26 mouse cellular contexts compared by ENCODE assay signal in genomic region chr9:24513290-24514077, GRCm38 (mm10). TPM values are rescaled to one million over a fixed set of nuclear protein-coding genes. Genes with fewer than 3 reads are reported as not detected.
DNase-seq lines count a peak whose midpoint lies in the region; ATAC-seq lines count a peak whose summit lies in the region.
"Had no signal": no experiment of that assay in that cellular context is flagged by ENCODE, and none has a peak within 500 bp of the region (broad histone marks: within the 10 kb centered on the region; RNA-seq: fewer than 3 reads in every experiment).

No protein-coding gene starts in this region.

- no peak overlapping the region for H3K4me3 ChIP-seq in hindbrain, embryonic 14.5 days (replicated peaks; ENCODE audit: low read length)
- H3K4me3 ChIP-seq: embryonic facial prominence, embryonic 13.5 days; forebrain, embryonic 13.5 days; heart, embryonic 10.5 days; heart, embryonic 15.5 days; hindbrain, embryonic 12.5 days; liver, embryonic 12.5 days; megakaryocyte, embryonic 14.5 days; midbrain, embryonic 12.5 days had no signal

- no peaks in the 10 kb centered on the region for H3K4me1 ChIP-seq in hindbrain, embryonic 14.5 days (replicated peaks; ENCODE audit: control insufficient read depth, insufficient read depth, low read length)
- H3K4me1 ChIP-seq: embryonic facial prominence, embryonic 13.5 days; forebrain, embryonic 13.5 days; heart, embryonic 10.5 days; heart, embryonic 15.5 days; hindbrain, embryonic 12.5 days; liver, embryonic 12.5 days; midbrain, embryonic 12.5 days had no signal

- peak; percentile 80 for DNase-seq in heart, adult 11 months
- no peak for DNase-seq in heart, postnatal 4 days
- DNase-seq in adipocyte (ENCODE audit: low spot score): peak; percentile 36
- DNase-seq in adrenal gland, postnatal 36 days: peak; percentile 36 to 71
- DNase-seq in urinary bladder, postnatal 10 days (ENCODE audit: low spot score): no peak
- no peak for DNase-seq in hindbrain, embryonic 14.5 days (ENCODE audit: low spot score)
- DNase-seq: B cell, adult 2 months; cerebellum, adult 9-10 months; embryo, embryonic 11 days; gastrocnemius, postnatal 10 days; kidney, adult 9 months; kidney, postnatal 10 days; lung, adult 18-20 months; lung, postnatal 4 days; thymus, adult 2 months; thymus, postnatal 36 days had no signal

- H3K9ac ChIP-seq in hindbrain, embryonic 14.5 days: no peak overlapping the region
- H3K9ac ChIP-seq: embryonic facial prominence, embryonic 13.5 days; forebrain, embryonic 13.5 days; heart, embryonic 15.5 days; hindbrain, embryonic 12.5 days; liver, embryonic 12.5 days; midbrain, embryonic 12.5 days had no signal

- no peak for ATAC-seq in hindbrain, embryonic 14.5 days (ENCODE audit: low FRiP score)
- ATAC-seq: forebrain, embryonic 13.5 days; intestine, postnatal 0 days; liver, embryonic 12.5 days; lung, postnatal 0 days had no signal

- H3K27me3 ChIP-seq in hindbrain, embryonic 14.5 days (ENCODE audit: control insufficient read depth, insufficient read depth, low read length): no peaks in the 10 kb centered on the region
- H3K27me3 ChIP-seq: embryonic facial prominence, embryonic 13.5 days; forebrain, embryonic 13.5 days; heart, embryonic 15.5 days; hindbrain, embryonic 12.5 days; liver, embryonic 12.5 days; midbrain, embryonic 12.5 days had no signal

- H3K4me2 ChIP-seq in hindbrain, embryonic 14.5 days (replicated peaks): no peak overlapping the region
- H3K4me2 ChIP-seq: embryonic facial prominence, embryonic 13.5 days; forebrain, embryonic 13.5 days; heart, embryonic 15.5 days; hindbrain, embryonic 12.5 days; liver, embryonic 12.5 days; midbrain, embryonic 12.5 days had no signal

- H3K36me3 ChIP-seq in hindbrain, embryonic 14.5 days (replicated peaks; ENCODE audit: control insufficient read depth, insufficient read depth): no peaks in the 10 kb centered on the region
- H3K36me3 ChIP-seq: embryonic facial prominence, embryonic 13.5 days; heart, embryonic 10.5 days; heart, embryonic 15.5 days; hindbrain, embryonic 12.5 days; liver, embryonic 12.5 days; midbrain, embryonic 12.5 days had no signal

- 69% methylated on average over 9 of the region's 9 CpGs for WGBS in hindbrain, embryonic 14.5 days

- no peaks in the 10 kb centered on the region for H3K9me3 ChIP-seq in hindbrain, embryonic 14.5 days (ENCODE audit: control insufficient read depth, low read length)
- H3K9me3 ChIP-seq: embryonic facial prominence, embryonic 13.5 days; forebrain, embryonic 13.5 days; heart, embryonic 10.5 days; heart, embryonic 15.5 days; hindbrain, embryonic 12.5 days; liver, embryonic 12.5 days; megakaryocyte, embryonic 14.5 days; midbrain, embryonic 12.5 days had no signal

- no peak overlapping the region for H3K27ac ChIP-seq in hindbrain, embryonic 14.5 days
- H3K27ac ChIP-seq: embryonic facial prominence, embryonic 13.5 days; forebrain, embryonic 13.5 days; heart, embryonic 10.5 days; heart, embryonic 15.5 days; hindbrain, embryonic 12.5 days; liver, embryonic 12.5 days; midbrain, embryonic 12.5 days had no signal

RNA-seq across cellular contexts. Expression of gene Dpy19l1, which starts 10.5 kb away (rescaled TPM):
- 10 to 100 TPM; 19.3 to 20.0 TPM for total RNA-seq in heart, postnatal 4 days (2021)
- 10 to 100 TPM; 28.7 to 66.5 TPM for total RNA-seq in adrenal gland, postnatal 36 days (2021)
- 10.8 and 11.3 TPM in 2 replicates for polyA plus RNA-seq in hindbrain, embryonic 14.5 days (2014; fragmentation: Nextera tagmentation; extraction: Ambion mirVana)

Comparison
In these comparisons a context has a peak if more than half of its experiments do, and no peak if none do; other contexts are left out.
1. DNase-seq: peak in heart, adult 11 months (single experiment), adipocyte (single experiment) and adrenal gland, postnatal 36 days (2 of 2); none in heart, postnatal 4 days (single experiment), urinary bladder, postnatal 10 days (single experiment) and hindbrain, embryonic 14.5 days (single experiment).